Mouse (Mus musculus) heart, embryonic 12.5 days (tissue): ENCODE data around the gene 4921507P07Rik. TPM values are rescaled to one million over a fixed set of nuclear protein-coding genes. Genes with fewer than 3 reads are reported as not detected.
A peak's percentile ranks its signal among the peaks of the same experiment; 100 is the strongest.
"Not testable (repeated sequence)": the region's sequence is repeated elsewhere in the genome, so short reads cannot be mapped to it uniquely, and the experiment has no call there.

Experiments
- ATAC-seq: fragments of 200-750 bp; cut with Nextera tagmentation; 2 replicates; pipeline ENCODE4 v1.8.0; 2017; ENCODE audit warnings: moderate TSS enrichment, moderate library complexity; ENCODE audit not compliant: insufficient number of reproducible peaks, low FRiP score
- H3K27ac ChIP-seq: fragments of 300-500 bp; sonication (generic); 2 replicates; pipeline ENCODE4 v1.5.1; 2016; ENCODE audit warnings: mild to moderate bottlenecking, moderate library complexity; ENCODE audit not compliant: poor library complexity, severe bottlenecking
- H3K27me3 ChIP-seq: fragments of 300-500 bp; sonication (generic); replicated peaks from 2 replicates; pipeline ENCODE4 v1.6.1; 2016; ENCODE audit warnings: mild to moderate bottlenecking, moderate library complexity
- H3K36me3 ChIP-seq: fragments of 300-500 bp; sonication (generic); 2 replicates; pipeline ENCODE4 v1.6.1; 2016; ENCODE audit warnings: mild to moderate bottlenecking, moderate library complexity
- H3K4me1 ChIP-seq: fragments of 300-500 bp; sonication (generic); replicated peaks from 2 replicates; pipeline ENCODE4 v1.6.1; 2016; ENCODE audit warnings: mild to moderate bottlenecking
- H3K4me2 ChIP-seq: fragments of 300-500 bp; sonication (generic); 2 replicates; pipeline ENCODE4 v1.6.1; 2016; ENCODE audit warnings: mild to moderate bottlenecking, moderate library complexity
- H3K4me3 ChIP-seq: fragments of 300-500 bp; sonication (generic); 2 replicates; pipeline ENCODE4 v1.5.1; 2016; ENCODE audit warnings: mild to moderate bottlenecking
- H3K9ac ChIP-seq: fragments of 300-500 bp; sonication (generic); 2 replicates; pipeline ENCODE4 v1.6.1; 2016; ENCODE audit warnings: mild to moderate bottlenecking, moderate library complexity
- H3K9me3 ChIP-seq: fragments of 300-500 bp; sonication (generic); replicated peaks from 2 replicates; pipeline ENCODE4 v1.6.1; 2016; ENCODE audit warnings: mild to moderate bottlenecking, moderate library complexity
- WGBS: fragments of 180-500 bp; shearing (Covaris S2); methylation state at CpG from one replicate; pipeline ENCODE4 v1.1.7; 2016; 5-methylcytosine and 5-hydroxymethylcytosine counted together
- polyA plus RNA-seq: library from polyadenylated mRNA; unstranded; fragments of >200 nt; fragmentation: Nextera tagmentation; extraction: Ambion mirVana; gene quantifications from 2 replicates; pipeline ENCODE4 v1.2.1, GENCODE M21; 2016

The 4921507P07Rik gene
- polyA plus RNA-seq, 1 experiment from 2014 or later, result 0.26 TPM

DNA sequence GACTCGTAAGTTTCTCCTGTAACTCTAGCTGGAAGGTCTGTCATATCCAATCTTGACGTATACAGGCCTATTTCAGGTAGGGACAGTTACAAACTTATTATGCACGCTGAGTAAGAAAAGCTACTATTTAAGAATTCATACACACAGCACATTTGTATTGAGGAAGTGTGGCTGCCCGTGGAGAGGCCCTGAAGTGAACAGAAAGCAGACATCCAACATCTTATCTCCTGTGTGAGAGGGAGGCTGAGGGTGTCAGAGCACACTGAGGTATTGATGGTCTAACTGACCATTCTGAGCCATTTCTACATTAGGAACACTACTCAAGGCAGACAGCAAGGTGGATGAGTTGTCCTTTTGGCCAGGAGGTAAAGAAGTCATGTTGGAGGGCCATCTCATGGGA is 37.6 kb downstream of the 4921507P07Rik start:
- 67% methylated on average over 4 of the region's 4 CpGs for WGBS
- ATAC-seq, result no peak
- H3K27me3 ChIP-seq, result no peaks in the 10 kb centered on the region
- H3K9me3 ChIP-seq, result no peaks in the 10 kb centered on the region
- no peak overlapping the region for H3K9ac ChIP-seq
- no peak overlapping the region for H3K27ac ChIP-seq
- H3K36me3 ChIP-seq, result peaks cover 15% of the 10 kb centered on the region
- no peak overlapping the region for H3K4me3 ChIP-seq
- peaks cover 10% of the 10 kb centered on the region for H3K4me1 ChIP-seq
- H3K4me2 ChIP-seq, result no peak overlapping the region

DNA sequence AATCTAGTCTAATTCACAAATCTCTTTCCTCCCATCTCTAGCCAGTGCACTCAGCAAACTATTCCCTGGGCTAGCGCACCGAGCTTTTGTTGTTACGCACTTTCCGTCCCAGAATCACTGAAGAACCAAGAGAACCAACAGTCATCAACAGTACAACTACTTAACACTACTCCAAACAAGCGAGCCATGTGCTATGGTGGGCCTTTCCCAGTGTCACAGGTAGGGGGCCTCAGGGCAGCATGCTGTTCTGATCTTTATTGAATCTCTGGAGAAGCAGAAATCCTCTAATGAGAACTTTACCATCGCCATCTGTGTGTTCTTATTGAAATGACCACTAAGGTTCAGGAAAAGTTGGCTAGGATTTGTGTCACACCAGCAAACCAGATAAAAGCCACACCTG is 38.9 kb downstream of the 4921507P07Rik start:
- Histone ChIP-seq H3K4me3 (no peak overlapping the region), H3K36me3 (0 out of 2 replicates have a peak, but pooled peaks cover 5% of the 10 kb centered on the region), H3K9ac (no peak overlapping the region), H3K27me3 (no peaks in the 10 kb centered on the region), H3K4me2 (no peak overlapping the region), H3K4me1 (peaks cover 10% of the 10 kb centered on the region), H3K27ac (no peak overlapping the region), H3K9me3 (no peaks in the 10 kb centered on the region)
- no peak for ATAC-seq
- 83% methylated on average over 6 of the region's 6 CpGs for WGBS

DNA sequence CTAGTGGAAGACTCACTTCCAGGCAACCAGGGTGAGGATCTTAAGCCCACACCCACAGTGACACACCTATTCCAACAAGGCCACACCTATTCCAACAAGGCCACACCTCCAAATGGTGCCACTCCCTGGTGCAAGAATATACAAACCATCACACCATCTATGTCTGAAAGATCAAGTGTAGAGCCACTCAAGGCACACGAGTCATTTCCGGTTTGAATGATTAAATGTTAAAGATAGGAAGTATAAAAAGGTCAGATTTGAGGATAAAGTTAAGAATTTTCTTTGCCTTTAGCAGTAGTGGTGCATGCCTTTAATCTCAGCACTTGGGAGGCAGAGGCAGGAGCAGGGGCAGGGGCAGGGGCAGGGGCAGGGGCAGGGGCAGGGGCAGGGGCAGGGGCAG is 42.2 kb downstream of the 4921507P07Rik start:
- not testable (repeated sequence) for H3K4me1 ChIP-seq, H3K27ac ChIP-seq, H3K27me3 ChIP-seq, H3K9me3 ChIP-seq, ATAC-seq, H3K4me3 ChIP-seq, H3K4me2 ChIP-seq, H3K36me3 ChIP-seq, H3K9ac ChIP-seq
- 75% methylated on average over 2 of the region's 2 CpGs for WGBS

DNA sequence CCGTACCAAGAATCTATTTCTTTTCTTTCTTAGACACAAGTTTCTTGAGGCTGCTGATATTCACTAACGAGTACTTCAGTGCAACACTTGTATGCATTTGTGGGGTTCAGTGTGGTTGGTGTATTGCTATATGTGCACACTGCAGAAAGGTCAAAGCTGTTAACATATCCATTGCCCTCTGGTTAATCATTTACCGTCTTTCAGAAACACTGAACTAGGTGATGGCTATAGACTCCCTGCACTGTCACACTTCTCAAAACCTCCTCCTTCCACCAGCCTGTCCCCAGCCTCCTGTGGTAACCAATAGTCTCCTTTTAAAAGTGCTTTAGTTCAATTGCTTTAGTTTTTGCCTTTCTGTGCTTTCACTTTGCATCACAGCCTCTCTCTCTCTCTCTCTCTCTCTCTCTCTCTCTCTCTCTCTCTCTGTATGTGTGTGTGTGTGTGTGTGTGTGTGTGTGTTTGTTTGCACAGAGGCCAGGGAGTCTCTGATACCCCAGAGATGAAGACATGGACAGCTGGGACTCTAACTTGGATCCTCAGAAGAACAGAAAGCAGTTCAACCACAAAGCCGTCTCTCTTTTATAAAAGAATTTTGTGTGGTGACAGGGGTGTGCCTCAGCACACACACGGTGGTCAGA is 43.4 kb downstream of the 4921507P07Rik start:
- WGBS, result 74% methylated on average over 5 of the region's 5 CpGs
- ATAC-seq, result no peak
- H3K27ac ChIP-seq, result no peak overlapping the region

DNA sequence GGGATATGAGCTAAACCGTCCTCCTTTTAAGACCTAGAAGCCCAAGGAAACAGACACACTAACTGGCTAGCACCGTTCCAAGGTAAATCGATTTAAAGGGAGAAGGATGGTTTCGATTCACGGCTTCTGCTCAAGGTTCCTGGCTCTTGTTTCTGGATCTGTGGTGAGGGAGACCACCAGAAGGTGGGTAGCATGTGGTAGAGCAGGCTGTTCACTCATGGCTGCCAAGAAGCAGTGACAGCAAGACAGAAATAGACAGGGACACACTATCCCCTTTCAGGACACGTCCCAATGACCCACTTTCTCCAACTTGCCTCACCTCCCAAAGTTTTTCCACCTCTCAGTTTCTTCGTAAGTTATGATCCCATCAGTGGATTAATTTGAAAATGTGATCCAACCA is 46.6 kb downstream of the 4921507P07Rik start:
- no peak for ATAC-seq
- no peaks in the 10 kb centered on the region for H3K36me3 ChIP-seq

More for the DNA sequence above, 43.4 kb downstream of the 4921507P07Rik start:
- Histone ChIP-seq H3K9me3 (no peaks in the 10 kb centered on the region), H3K27me3 (no peaks in the 10 kb centered on the region), H3K4me3 (no peak overlapping the region), H3K4me2 (no peak overlapping the region), H3K36me3 (no peaks in the 10 kb centered on the region), H3K4me1 (no peaks in the 10 kb centered on the region), H3K9ac (no peak overlapping the region)

DNA sequence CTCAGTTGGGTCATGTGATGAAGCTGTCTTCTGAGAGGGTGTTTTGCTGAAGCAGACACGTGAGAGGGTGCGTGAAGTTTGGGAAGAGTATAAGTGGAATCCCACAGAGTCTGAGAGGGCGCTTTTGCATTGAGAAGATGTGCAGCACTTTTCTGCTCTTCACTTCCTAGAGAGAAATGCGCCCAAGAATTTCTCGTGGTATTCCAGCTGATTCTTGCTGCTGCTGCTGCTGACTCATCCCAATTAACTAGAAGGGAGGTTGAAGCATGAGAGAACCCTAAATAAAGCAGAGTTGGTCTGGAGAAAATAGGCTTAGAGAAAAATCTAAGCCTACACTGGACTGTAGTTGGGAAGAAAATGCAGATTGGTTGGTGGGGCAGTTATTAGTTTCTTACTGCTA is 47.4 kb downstream of the 4921507P07Rik start:
- H3K4me3 ChIP-seq, result no peak overlapping the region
- ATAC-seq, result no peak
- WGBS, result 71% methylated on average over 5 of the region's 5 CpGs
- no peak overlapping the region for H3K9ac ChIP-seq
- no peaks in the 10 kb centered on the region for H3K36me3 ChIP-seq
- no peak overlapping the region for H3K27ac ChIP-seq
- H3K4me2 ChIP-seq, result no peak overlapping the region
- no peaks in the 10 kb centered on the region for H3K9me3 ChIP-seq
- no peaks in the 10 kb centered on the region for H3K4me1 ChIP-seq
- H3K27me3 ChIP-seq, result no peaks in the 10 kb centered on the region

More for the DNA sequence above, 46.6 kb downstream of the 4921507P07Rik start:
- Histone ChIP-seq H3K27ac (no peak overlapping the region), H3K9ac (no peak overlapping the region), H3K4me2 (no peak overlapping the region), H3K4me1 (no peaks in the 10 kb centered on the region), H3K9me3 (no peaks in the 10 kb centered on the region), H3K4me3 (no peak overlapping the region), H3K27me3 (no peaks in the 10 kb centered on the region)
- WGBS, result 77% methylated on average over 7 of the region's 7 CpGs

DNA sequence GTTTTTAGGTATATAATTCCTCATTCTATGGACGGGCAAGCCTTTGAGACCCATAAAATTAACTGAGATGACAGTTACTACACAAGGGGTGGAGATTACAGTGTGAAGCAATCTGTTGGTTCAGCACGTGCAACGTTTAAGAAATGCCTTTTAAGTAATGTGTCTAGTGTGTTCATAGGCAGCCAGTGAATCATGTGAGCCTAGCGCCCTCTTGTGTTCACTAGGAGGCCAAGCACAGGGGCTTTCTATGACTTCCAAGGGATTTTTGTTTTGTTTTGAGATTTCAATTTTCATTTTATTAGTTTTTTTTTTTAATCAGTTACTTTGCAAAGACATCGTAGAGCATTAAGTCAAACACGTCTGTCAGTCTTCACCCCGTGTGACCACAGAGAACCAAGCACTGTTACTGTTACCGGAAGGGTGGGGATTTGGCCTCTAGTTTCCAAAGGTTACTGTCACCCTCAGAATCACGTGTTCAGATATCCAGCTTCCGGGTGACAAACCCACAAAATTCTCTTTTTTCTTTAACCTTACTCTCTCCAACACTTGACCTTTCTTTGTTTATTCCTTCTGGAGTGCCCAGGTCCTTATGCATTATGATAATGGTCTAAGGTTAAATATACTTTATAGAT is 50.9 kb downstream of the 4921507P07Rik start:
- no peaks in the 10 kb centered on the region for H3K4me1 ChIP-seq
- no peak for ATAC-seq
- no peaks in the 10 kb centered on the region for H3K9me3 ChIP-seq
- H3K27ac ChIP-seq, result no peak overlapping the region
- H3K9ac ChIP-seq, result no peak overlapping the region
- H3K36me3 ChIP-seq, result no peaks in the 10 kb centered on the region
- no peak overlapping the region for H3K4me3 ChIP-seq
- H3K27me3 ChIP-seq, result no peaks in the 10 kb centered on the region
- WGBS, result 23% methylated on average over 10 of the region's 10 CpGs
- H3K4me2 ChIP-seq, result peak overlapping the region; percentile 29

DNA sequence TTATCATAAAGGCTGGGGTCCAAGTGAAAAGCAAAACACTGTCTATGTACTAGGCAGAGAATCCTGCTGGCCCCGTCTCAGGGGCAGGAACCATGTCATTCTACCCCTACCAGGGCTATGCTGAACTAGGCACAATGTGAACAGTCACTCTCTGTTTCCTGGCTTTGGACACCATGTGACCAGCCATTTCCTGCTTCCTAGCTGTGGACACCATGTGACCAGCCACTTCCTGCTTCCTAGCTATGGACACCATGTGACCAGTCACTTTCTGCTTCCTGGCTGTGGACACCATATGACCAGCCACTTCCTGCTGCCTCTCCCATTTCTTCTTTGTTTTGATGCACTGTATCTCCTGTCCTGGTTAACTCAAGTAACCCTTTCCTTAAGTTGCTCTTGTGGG is 53.9 kb downstream of the 4921507P07Rik start:
- Histone ChIP-seq H3K36me3 (no peaks in the 10 kb centered on the region), H3K4me3 (no peak overlapping the region), H3K4me1 (no peaks in the 10 kb centered on the region), H3K9ac (no peak overlapping the region), H3K27me3 (no peaks in the 10 kb centered on the region), H3K27ac (no peak overlapping the region), H3K9me3 (no peaks in the 10 kb centered on the region), H3K4me2 (no peak overlapping the region)
- no peak for ATAC-seq
- WGBS, result 91% methylated on average over 1 of the region's 1 CpGs

DNA sequence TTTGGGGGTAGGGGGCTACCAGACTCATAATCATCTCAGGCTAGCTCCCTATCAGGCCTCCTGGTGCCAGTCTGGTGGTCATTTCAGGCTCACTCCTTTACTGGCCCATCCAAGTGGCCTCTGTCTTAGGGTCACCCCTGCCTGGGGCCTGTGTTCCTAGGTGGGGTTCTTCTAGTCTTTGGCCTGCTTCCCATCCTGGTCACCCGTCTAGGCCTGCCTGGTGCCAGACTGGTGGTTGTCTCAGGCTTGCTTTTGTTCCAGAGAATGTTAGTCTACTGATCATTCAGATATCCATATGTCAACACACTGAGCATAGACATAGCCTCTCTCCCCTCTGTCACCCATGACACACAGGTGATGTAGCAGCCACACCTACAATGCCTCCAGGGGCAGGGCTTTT is 56.8 kb downstream of the 4921507P07Rik start:
- no peaks in the 10 kb centered on the region for H3K9me3 ChIP-seq
- H3K36me3 ChIP-seq, result no peaks in the 10 kb centered on the region
- WGBS, result 49% methylated on average over 1 of the region's 1 CpGs
- no peak overlapping the region for H3K9ac ChIP-seq
- H3K27me3 ChIP-seq, result no peaks in the 10 kb centered on the region
- no peak overlapping the region for H3K4me3 ChIP-seq
- no peak overlapping the region for H3K27ac ChIP-seq
- ATAC-seq, result no peak
- H3K4me1 ChIP-seq, result 0 out of 2 replicates have a peak, but pooled peaks cover 3% of the 10 kb centered on the region
- H3K4me2 ChIP-seq, result no peak overlapping the region

DNA sequence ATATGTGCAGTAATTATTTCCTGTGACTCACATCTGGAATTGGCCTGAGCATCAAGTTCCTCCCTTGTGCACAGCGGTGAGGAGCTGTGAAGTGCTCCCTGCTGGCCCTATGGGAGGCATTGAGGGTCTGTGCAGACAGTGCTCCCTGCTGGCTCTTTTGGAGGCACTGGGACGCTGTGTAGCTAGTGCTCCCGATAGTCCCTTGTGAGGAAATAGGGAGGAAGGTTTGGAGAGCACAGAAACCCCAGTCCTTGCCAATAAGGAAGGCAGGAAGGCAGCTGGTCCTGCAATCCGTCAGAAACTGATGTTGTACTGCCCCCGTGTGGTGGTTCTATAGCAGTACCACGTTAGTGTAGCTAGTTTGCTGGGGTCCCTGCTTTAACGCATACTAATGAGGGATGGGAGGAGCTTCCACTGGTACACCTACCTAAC is 60.0 kb downstream of the 4921507P07Rik start:
- Histone ChIP-seq H3K27me3 (no peaks in the 10 kb centered on the region), H3K36me3 (no peaks in the 10 kb centered on the region), H3K4me3 (no peak overlapping the region), H3K9ac (no peak overlapping the region), H3K4me1 (0 out of 2 replicates have a peak, but pooled peaks cover 3% of the 10 kb centered on the region), H3K9me3 (no peaks in the 10 kb centered on the region), H3K4me2 (no peak overlapping the region; the same call in 1 of the 2 replicates), H3K27ac (no peak overlapping the region)
- ATAC-seq, result peak; percentile 37; the same call in 1 of the 2 replicates
- WGBS, result 12% methylated on average over 7 of the region's 7 CpGs

DNA sequence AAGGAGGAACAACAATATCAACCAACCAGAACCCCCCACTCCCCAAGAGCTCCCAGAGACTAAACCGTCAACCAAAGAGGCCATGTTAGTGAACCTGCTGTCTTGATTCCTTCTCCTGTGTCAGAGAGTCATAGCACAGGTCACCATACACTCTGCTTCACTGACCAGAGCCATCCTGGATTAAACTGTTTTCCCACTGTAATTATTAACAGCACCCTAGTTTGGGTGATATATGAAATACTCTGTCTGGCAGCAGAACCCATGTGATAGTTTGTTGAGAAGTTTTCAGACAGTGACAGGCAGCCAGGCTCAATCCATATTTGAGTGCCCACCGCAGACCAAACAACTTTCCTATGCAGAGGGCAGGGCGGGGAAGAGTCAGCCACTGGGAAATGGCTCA is 61.1 kb downstream of the 4921507P07Rik start:
- Histone ChIP-seq H3K27me3 (no peaks in the 10 kb centered on the region), H3K9me3 (no peaks in the 10 kb centered on the region), H3K4me2 (no peak overlapping the region), H3K4me3 (no peak overlapping the region), H3K27ac (no peak overlapping the region), H3K9ac (no peak overlapping the region), H3K4me1 (0 out of 2 replicates have a peak, but pooled peaks cover 3% of the 10 kb centered on the region), H3K36me3 (no peaks in the 10 kb centered on the region)
- 81% methylated on average over 3 of the region's 3 CpGs for WGBS
- ATAC-seq, result no peak
